Mouse (Mus musculus) hindbrain, postnatal 0 days (tissue): ENCODE results near the gene St8sia4. TPM values are rescaled to one million over a fixed set of nuclear protein-coding genes. Genes with fewer than 3 reads are reported as not detected.

ENCODE experiments used
- ATAC-seq: fragments of 200-750 bp; cut with Nextera tagmentation; 2 replicates; pipeline ENCODE4 v1.8.0; 2017; ENCODE audit warnings: mild to moderate bottlenecking, moderate TSS enrichment, moderate library complexity
- DNase-seq: peaks from one replicate; pipeline ENCODE4 v3.0.0-alpha.2; 2015; ENCODE audit warnings: low spot score
- H3K27ac ChIP-seq: fragments of 300-500 bp; sonication (generic); 2 replicates; pipeline ENCODE4 v1.5.1; 2014; ENCODE audit warnings: mild to moderate bottlenecking
- H3K27me3 ChIP-seq: fragments of 300-500 bp; sonication (generic); 2 replicates; pipeline ENCODE4 v1.6.1; 2014; ENCODE audit warnings: low read length, mixed read lengths; ENCODE audit not compliant: insufficient read depth
- H3K36me3 ChIP-seq: fragments of 300-500 bp; sonication (generic); 2 replicates; pipeline ENCODE4 v1.6.1; 2014; ENCODE audit warnings: low read length, mixed read lengths; ENCODE audit not compliant: insufficient read depth
- H3K4me1 ChIP-seq: fragments of 300-500 bp; sonication (generic); 2 replicates; pipeline ENCODE4 v1.6.1; 2014; ENCODE audit warnings: antibody characterized with exemption, low read length, mixed read lengths; ENCODE audit not compliant: insufficient read depth
- H3K4me2 ChIP-seq: fragments of 300-500 bp; sonication (generic); 2 replicates; pipeline ENCODE4 v1.6.1; 2014; ENCODE audit warnings: low read depth, mild to moderate bottlenecking, low read length, moderate library complexity, mixed read lengths
- H3K4me3 ChIP-seq: fragments of 300-500 bp; sonication (generic); 2 replicates; pipeline ENCODE4 v1.5.1; 2014; ENCODE audit warnings: low read length
- H3K9ac ChIP-seq: fragments of 300-500 bp; sonication (generic); replicated peaks from 2 replicates; pipeline ENCODE4 v1.6.1; 2014; ENCODE audit warnings: mild to moderate bottlenecking, low read length, moderate library complexity, mixed read lengths
- H3K9me3 ChIP-seq: fragments of 300-500 bp; sonication (generic); 2 replicates; pipeline ENCODE4 v1.6.1; 2016; ENCODE audit warnings: low read length, mixed read lengths
- CTCF ChIP-seq: IDR thresholded peaks from 2 replicates; pipeline ENCODE4 v1.5.1; 2016; ENCODE audit warnings: antibody characterized with exemption, control low read depth, low read depth
- WGBS: fragments of 180-500 bp; shearing (Covaris S2); extraction: QIAGEN DNeasy Blood & Tissue Kit; methylation state at CpG from one replicate; pipeline ENCODE4 v1.1.7; 2014; 5-methylcytosine and 5-hydroxymethylcytosine counted together
- polyA plus RNA-seq: library from polyadenylated mRNA; unstranded; fragments of >200 nt; fragmentation: Nextera tagmentation; extraction: Ambion mirVana; gene quantifications from 2 replicates; pipeline ENCODE4 v1.2.1, GENCODE M21; 2015
- total RNA-seq: library from RNA; depleted of rRNA; stranded (reverse); fragments of >200 nt; gene quantifications from 2 replicates; pipeline ENCODE4 v1.2.3, GENCODE M21; 2014

Gene St8sia4
- total and polyA plus RNA-seq, 2 experiments from 2014 or later: 13.3 to 37.1 TPM

GRCm38 (mm10) chr1:95605458-95605857, 61.9 kb downstream of the St8sia4 start:
- Histone ChIP-seq H3K9ac (no peak overlapping the region), H3K4me3 (no peak overlapping the region), H3K27me3 (no peaks in the 10 kb centered on the region), H3K4me2 (no peak overlapping the region), H3K27ac (no peak overlapping the region), H3K4me1 (no peaks in the 10 kb centered on the region), H3K9me3 (no peaks in the 10 kb centered on the region), H3K36me3 (no peaks in the 10 kb centered on the region)
- no peak for TF ChIP-seq CTCF
- WGBS: 58% methylated on average over 2 of the region's 2 CpGs
- ATAC-seq (no peak), DNase-seq (no peak)

GRCm38 (mm10) chr1:95598108-95598507, 69.3 kb downstream of the St8sia4 start:
- TF ChIP-seq CTCF: no peak
- H3K4me2 ChIP-seq: no peak overlapping the region
- ATAC-seq (no peak), DNase-seq (no peak)
- no peak overlapping the region for H3K27ac ChIP-seq
- H3K36me3 ChIP-seq: no peaks in the 10 kb centered on the region
- no peak overlapping the region for H3K4me3 ChIP-seq
- no peaks in the 10 kb centered on the region for H3K4me1 ChIP-seq
- 100% methylated on average over 1 of the region's 1 CpGs for WGBS
- no peaks in the 10 kb centered on the region for H3K27me3 ChIP-seq
- no peaks in the 10 kb centered on the region for H3K9me3 ChIP-seq
- H3K9ac ChIP-seq: no peak overlapping the region

GRCm38 (mm10) chr1:95596825-95597224, 70.5 kb downstream of the St8sia4 start:
- no peak for DNase-seq
- Histone ChIP-seq H3K27me3 (no peaks in the 10 kb centered on the region), H3K4me1 (no peaks in the 10 kb centered on the region), H3K27ac (no peak overlapping the region), H3K9me3 (no peaks in the 10 kb centered on the region), H3K4me3 (no peak overlapping the region), H3K4me2 (no peak overlapping the region), H3K36me3 (no peaks in the 10 kb centered on the region), H3K9ac (no peak overlapping the region)
- ATAC-seq: no peak
- WGBS: 92% methylated on average over 1 of the region's 1 CpGs
- no peak for TF ChIP-seq CTCF

- TF ChIP-seq CTCF: no peak
- WGBS: 92% methylated on average over 2 of the region's 2 CpGs
- H3K4me2 ChIP-seq: no peak overlapping the region
- no peak overlapping the region for H3K27ac ChIP-seq
- no peak overlapping the region for H3K4me3 ChIP-seq
- no peaks in the 10 kb centered on the region for H3K27me3 ChIP-seq
- no peaks in the 10 kb centered on the region for H3K9me3 ChIP-seq
- ATAC-seq (no peak), DNase-seq (no peak)
- peaks cover 6% of the 10 kb centered on the region; the same call in 1 of the 2 replicates for H3K36me3 ChIP-seq
- H3K4me1 ChIP-seq: no peaks in the 10 kb centered on the region
- no peak overlapping the region for H3K9ac ChIP-seq
These were observed 76.3 kb downstream of the St8sia4 start for GRCm38 (mm10) chr1:95591101-95591500.

- Histone ChIP-seq H3K27ac (no peak overlapping the region), H3K9me3 (no peaks in the 10 kb centered on the region), H3K9ac (no peak overlapping the region), H3K4me1 (no peaks in the 10 kb centered on the region), H3K4me2 (no peak overlapping the region), H3K4me3 (no peak overlapping the region), H3K27me3 (no peaks in the 10 kb centered on the region), H3K36me3 (peaks cover 6% of the 10 kb centered on the region; the same call in 1 of the 2 replicates)
- no peak for TF ChIP-seq CTCF
- 79% methylated on average over 2 of the region's 2 CpGs for WGBS
- no peak for ATAC-seq
- DNase-seq: no peak
These were observed 77.3 kb downstream of the St8sia4 start for GRCm38 (mm10) chr1:95590108-95590507.

GRCm38 (mm10) chr1:95589471-95589870, 77.9 kb downstream of the St8sia4 start:
- Histone ChIP-seq H3K9ac (no peak overlapping the region), H3K4me3 (no peak overlapping the region), H3K9me3 (no peaks in the 10 kb centered on the region), H3K4me2 (no peak overlapping the region), H3K4me1 (no peaks in the 10 kb centered on the region), H3K36me3 (peaks cover 6% of the 10 kb centered on the region; the same call in 1 of the 2 replicates), H3K27me3 (no peaks in the 10 kb centered on the region), H3K27ac (no peak overlapping the region)
- no peak for TF ChIP-seq CTCF
- no peak for ATAC-seq
- no peak for DNase-seq

GRCm38 (mm10) chr1:95583310-95583709, 84.1 kb downstream of the St8sia4 start:
- Histone ChIP-seq H3K27me3 (no peaks in the 10 kb centered on the region), H3K36me3 (no peaks in the 10 kb centered on the region), H3K4me1 (no peaks in the 10 kb centered on the region), H3K9me3 (no peaks in the 10 kb centered on the region), H3K4me3 (no peak overlapping the region), H3K4me2 (no peak overlapping the region), H3K27ac (no peak overlapping the region), H3K9ac (no peak overlapping the region)
- DNase-seq: no peak
- ATAC-seq: no peak
- WGBS: 69% methylated on average over 1 of the region's 1 CpGs
- no peak for TF ChIP-seq CTCF
